In genomic region chr13:100201659-100202333, GRCm38 (mm10) we compare ENCODE assay signal across 8 mouse cellular contexts. TPM values are rescaled to one million over a fixed set of nuclear protein-coding genes. Genes with fewer than 3 reads are reported as not detected.
DNase-seq lines count a peak whose midpoint lies in the region; ATAC-seq and TF ChIP-seq lines count a peak whose summit lies in the region.
"Not testable (repeated sequence)": the region's sequence is repeated elsewhere in the genome, so short reads cannot be mapped to it uniquely, and the experiment has no call there.

TSS of gene Naip2 (minus strand) at chr13:100202092.

- WGBS in intestine, embryonic 14.5 days: 49% methylated on average over 3 of the region's 3 CpGs
- WGBS in liver, adult 2 months: 14% methylated on average over 3 of the region's 3 CpGs
- 31% methylated on average over 3 of the region's 3 CpGs for WGBS in lung, postnatal 0 days
- WGBS in stomach, postnatal 0 days: 45% methylated on average over 3 of the region's 3 CpGs

- H3K4me1 ChIP-seq in intestine, embryonic 14.5 days (replicated peaks; ENCODE audit: control insufficient read depth, insufficient read depth, low read length); liver, adult 2 months (ENCODE audit: control insufficient read depth, insufficient read depth, low read length); lung, postnatal 0 days (ENCODE audit: insufficient read depth, low read depth, low read length); stomach, postnatal 0 days (replicated peaks; ENCODE audit: control insufficient read depth, insufficient read depth): not testable (repeated sequence)

- peak; percentile 2 to 7 for DNase-seq in B cell, adult 2 months
- DNase-seq in intestine, embryonic 14.5 days (ENCODE audit: low spot score): peak; percentile 58
- DNase-seq in liver, adult 2 months (ENCODE audit: extremely low read depth, low read depth, low spot score): peak; percentile 59
- peak; percentile 14 for DNase-seq in lung, postnatal 0 days (ENCODE audit: low spot score)
- DNase-seq in stomach, postnatal 0 days (ENCODE audit: low spot score): peak; percentile 22

- TF ChIP-seq CTCF in liver, adult 2 months (IDR thresholded peaks at IDR 0.05; ENCODE audit: low read depth, low read length); lung, postnatal 0 days (IDR thresholded peaks at IDR 0.05); stomach, postnatal 0 days (IDR thresholded peaks at IDR 0.05; ENCODE audit: low read depth): not testable (repeated sequence)

- H3K9me3 ChIP-seq in intestine, embryonic 14.5 days (ENCODE audit: control insufficient read depth, low read length); lung, postnatal 0 days (ENCODE audit: low read length); stomach, postnatal 0 days (ENCODE audit: control insufficient read depth, low read length): not testable (repeated sequence)

- not testable (repeated sequence) for H3K9ac ChIP-seq in intestine, embryonic 14.5 days (ENCODE audit: low read length); lung, postnatal 0 days (replicated peaks; ENCODE audit: low read depth); stomach, postnatal 0 days (ENCODE audit: low read length)
- H3K9ac ChIP-seq in liver, adult 2 months (ENCODE audit: low read depth, low read length): peak within 1 kb of the TSS; percentile 42; the same call in 1 of the 2 replicates

- H3K27me3 ChIP-seq in intestine, embryonic 14.5 days (replicated peaks; ENCODE audit: control insufficient read depth, insufficient read depth, low read length); liver, adult 2 months (ENCODE audit: control insufficient read depth, insufficient read depth, low read length); lung, postnatal 0 days (replicated peaks; ENCODE audit: insufficient read depth, low read length); stomach, postnatal 0 days (ENCODE audit: control insufficient read depth, insufficient read depth, low read length): not testable (repeated sequence)

- H3K4me3 ChIP-seq in intestine, embryonic 14.5 days (ENCODE audit: low read depth, low read length); lung, postnatal 0 days (ENCODE audit: low read depth, low read length); stomach, postnatal 0 days (ENCODE audit: low read depth, low read length): not testable (repeated sequence)
- peak within 1 kb of the TSS; percentile 4 for H3K4me3 ChIP-seq in liver, adult 2 months (ENCODE audit: insufficient read depth, low read depth, low read length)

- H3K36me3 ChIP-seq in intestine, embryonic 14.5 days (ENCODE audit: control insufficient read depth, insufficient read depth, low read length); liver, adult 2 months (ENCODE audit: control insufficient read depth, insufficient read depth, low read length); lung, postnatal 0 days (ENCODE audit: insufficient read depth, low read length); stomach, postnatal 0 days (ENCODE audit: control insufficient read depth, insufficient read depth, low read length): not testable (repeated sequence)

- H3K27ac ChIP-seq in intestine, embryonic 14.5 days (ENCODE audit: low read depth): peak within 1 kb of the TSS; percentile 19; the same call in 1 of the 2 replicates
- peak within 1 kb of the TSS; percentile 1; the same call in 1 of the 2 replicates for H3K27ac ChIP-seq in liver, adult 2 months (replicated peaks; ENCODE audit: insufficient read depth, low read depth, low read length)
- H3K27ac ChIP-seq in lung, postnatal 0 days (ENCODE audit: low read length); stomach, postnatal 0 days (replicated peaks): not testable (repeated sequence)

- not testable (repeated sequence) for TF ChIP-seq POLR2A in liver, adult 2 months (IDR thresholded peaks at IDR 0.05; ENCODE audit: extremely low read depth, insufficient read depth, low read length)

- TF ChIP-seq EP300 in lung, postnatal 0 days (IDR thresholded peaks at IDR 0.05); stomach, postnatal 0 days (optimal IDR thresholded peaks at IDR 0.05): not testable (repeated sequence)

- peak; percentile 92 for ATAC-seq in activated CD4-positive, CD25-positive, alpha-beta regulatory T cell, adult 4 months
- ATAC-seq in granulocyte monocyte progenitor cell, adult 5-6 weeks (replicated peaks; ENCODE audit: poor library complexity, severe bottlenecking): peak; percentile 92
- peak; percentile 89 for ATAC-seq in intestine, embryonic 14.5 days (replicated peaks; ENCODE audit: low FRiP score, low TSS enrichment, low read depth)
- ATAC-seq in lung, postnatal 0 days: peak; percentile 56; the same call in 1 of the 2 replicates
- peak; percentile 87 for ATAC-seq in monocyte, adult 5-6 weeks (replicated peaks; ENCODE audit: insufficient number of reproducible peaks, low FRiP score, low TSS enrichment, poor library complexity, severe bottlenecking)
- peak; percentile 96 for ATAC-seq in stomach, postnatal 0 days (ENCODE audit: low FRiP score, low TSS enrichment)

- not testable (repeated sequence) for H3K79me2 ChIP-seq in liver, adult 2 months (ENCODE audit: control insufficient read depth, insufficient read depth, low read length)

- H3K4me2 ChIP-seq in intestine, embryonic 14.5 days (ENCODE audit: low read length): peak within 1 kb of the TSS; percentile 22; the same call in 1 of the 2 replicates
- not testable (repeated sequence) for H3K4me2 ChIP-seq in lung, postnatal 0 days (replicated peaks; ENCODE audit: low read depth, low read length); stomach, postnatal 0 days (replicated peaks; ENCODE audit: low read depth)

RNA-seq across cellular contexts. Expression of gene Naip2, which starts in this region (rescaled TPM):
- polyA plus RNA-seq in activated CD4-positive, CD25-positive, alpha-beta regulatory T cell, adult 4 months (2017; shearing (Covaris generic)): 1 to 10 TPM; 7.7 to 8.6 TPM
- total RNA-seq in granulocyte monocyte progenitor cell, adult 5-6 weeks (2014; fragmentation: Nextera tagmentation): 31.8 and 36.4 TPM in 2 replicates
- 41.2 and 41.9 TPM in 2 replicates for total RNA-seq in granulocyte monocyte progenitor cell, adult 5-6 weeks (2017)
- polyA plus RNA-seq in intestine, embryonic 14.5 days (2014; fragmentation: Nextera tagmentation; extraction: Ambion mirVana): 5.9 and 6.0 TPM in 2 replicates
- total RNA-seq in liver, adult 2 months (2014; rRNA removed): 4.8 and 5.7 TPM in 2 replicates
- polyA plus RNA-seq in liver, adult 2 months (2012; rRNA removed): 0.31 and 1.0 TPM in 2 replicates
- polyA plus RNA-seq in lung, postnatal 0 days (2015; fragmentation: Nextera tagmentation; extraction: Ambion mirVana): 0.84 and 1.3 TPM in 2 replicates
- total RNA-seq in monocyte, adult 5-6 weeks (2017): 90.1 to 116 TPM (median 91.1 TPM) in 3 replicates
- polyA plus RNA-seq in stomach, postnatal 0 days (2015; fragmentation: Nextera tagmentation; extraction: Ambion mirVana): 1.1 and 1.2 TPM in 2 replicates

Comparison
In these comparisons a context has a peak if more than half of its experiments do, and no peak if none do; other contexts are left out.
1. DNase-seq: peak in every context shown above with its lines; median percentile 59 in liver, adult 2 months; 58 in intestine, embryonic 14.5 days; 22 in stomach, postnatal 0 days; 14 in lung, postnatal 0 days; 4 in B cell, adult 2 months.